Mouse (Mus musculus) kidney, embryonic 14.5 days (tissue): ENCODE measurements at regions not wholly inside any gene's neighbourhood (a gene's known extent, or its start where the extent isn't known, plus 50 kb on each side); places are given as distances from the start of the nearest gene placed in this dataset.

Experiments
- ATAC-seq: fragments of 200-750 bp; cut with Nextera tagmentation; 2 replicates; pipeline ENCODE4 v1.8.0; 2017; ENCODE audit warnings: moderate number of reproducible peaks, mild to moderate bottlenecking, moderate TSS enrichment, moderate library complexity; ENCODE audit not compliant: low FRiP score, low TSS enrichment
- H3K27ac ChIP-seq: fragments of 300-500 bp; sonication (generic); 2 replicates; pipeline ENCODE4 v1.5.1; 2014; ENCODE audit warnings: low read depth, mild to moderate bottlenecking, low read length, moderate library complexity, mixed read lengths
- H3K27me3 ChIP-seq: fragments of 300-500 bp; sonication (generic); 2 replicates; pipeline ENCODE4 v1.6.1; 2014; ENCODE audit warnings: mild to moderate bottlenecking, low read length; ENCODE audit not compliant: control insufficient read depth, insufficient read depth
- H3K36me3 ChIP-seq: fragments of 300-500 bp; sonication (generic); 2 replicates; pipeline ENCODE4 v1.6.1; 2014; ENCODE audit warnings: low read length, mixed read lengths; ENCODE audit not compliant: control insufficient read depth, insufficient read depth
- H3K4me1 ChIP-seq: fragments of 300-500 bp; sonication (generic); 2 replicates; pipeline ENCODE4 v1.6.1; 2014; ENCODE audit warnings: low read length, mixed read lengths; ENCODE audit not compliant: control insufficient read depth, insufficient read depth
- H3K4me2 ChIP-seq: fragments of 300-500 bp; sonication (generic); replicated peaks from 2 replicates; pipeline ENCODE4 v1.6.1; 2014; ENCODE audit warnings: low read depth, mild to moderate bottlenecking, low read length
- H3K4me3 ChIP-seq: fragments of 300-500 bp; sonication (generic); 2 replicates; pipeline ENCODE4 v1.5.1; 2014; ENCODE audit warnings: mild to moderate bottlenecking, low read length
- H3K9ac ChIP-seq: fragments of 300-500 bp; sonication (generic); 2 replicates; pipeline ENCODE4 v1.6.1; 2014; ENCODE audit warnings: low read depth, mild to moderate bottlenecking, low read length, moderate library complexity
- H3K9me3 ChIP-seq: fragments of 300-500 bp; sonication (generic); 2 replicates; pipeline ENCODE4 v1.6.1; 2016; ENCODE audit warnings: low read length; ENCODE audit not compliant: control insufficient read depth
- WGBS: fragments of 180-500 bp; shearing (Covaris S2); extraction: QIAGEN DNeasy Blood & Tissue Kit; methylation state at CpG from one replicate; pipeline ENCODE4 v1.1.7; 2014; 5-methylcytosine and 5-hydroxymethylcytosine counted together

GRCm38 (mm10) chr8:25388811-25389210 lies 564.6 kb upstream of the Adam5 start:
- H3K4me2 ChIP-seq = no peak overlapping the region

GRCm38 (mm10) chr8:25385186-25385585 lies 561.0 kb upstream of the Adam5 start:
- no peak for ATAC-seq
- WGBS = 80% methylated on average over 5 of the region's 5 CpGs
- Histone ChIP-seq H3K36me3 (no peaks in the 10 kb centered on the region), H3K4me2 (no peak overlapping the region), H3K27ac (no peak overlapping the region), H3K9me3 (no peaks in the 10 kb centered on the region), H3K27me3 (no peaks in the 10 kb centered on the region), H3K4me3 (no peak overlapping the region), H3K9ac (no peak overlapping the region), H3K4me1 (peaks cover 6% of the 10 kb centered on the region)

More at GRCm38 (mm10) chr8:25388811-25389210, 564.6 kb upstream of the Adam5 start:
- ATAC-seq = no peak
- no peaks in the 10 kb centered on the region for H3K9me3 ChIP-seq
- 37% methylated on average over 9 of the region's 9 CpGs for WGBS
- H3K9ac ChIP-seq = no peak overlapping the region
- no peak overlapping the region for H3K4me3 ChIP-seq
- H3K27me3 ChIP-seq = no peaks in the 10 kb centered on the region
- H3K4me1 ChIP-seq = peaks cover 13% of the 10 kb centered on the region
- no peaks in the 10 kb centered on the region for H3K36me3 ChIP-seq
- H3K27ac ChIP-seq = no peak overlapping the region

- H3K27me3 ChIP-seq = no peaks in the 10 kb centered on the region
- 69% methylated on average over 2 of the region's 2 CpGs for WGBS
- no peaks in the 10 kb centered on the region for H3K36me3 ChIP-seq
- ATAC-seq = no peak
- no peak overlapping the region for H3K27ac ChIP-seq
- H3K4me1 ChIP-seq = peaks cover 5% of the 10 kb centered on the region
- 0 out of 2 replicates have a peak, but pooled peaks cover 3% of the 10 kb centered on the region for H3K9me3 ChIP-seq
- H3K9ac ChIP-seq = no peak overlapping the region
- H3K4me3 ChIP-seq = no peak overlapping the region
- H3K4me2 ChIP-seq = no peak overlapping the region
These were observed 560.4 kb upstream of the Adam5 start for GRCm38 (mm10) chr8:25384591-25384990.

GRCm38 (mm10) chr8:25373276-25373675 lies 549.1 kb upstream of the Adam5 start:
- Histone ChIP-seq H3K9me3 (peaks cover 2% of the 10 kb centered on the region; the same call in 1 of the 2 replicates), H3K4me2 (no peak overlapping the region), H3K4me3 (no peak overlapping the region), H3K36me3 (no peaks in the 10 kb centered on the region), H3K27ac (no peak overlapping the region; the same call in 1 of the 2 replicates), H3K27me3 (no peaks in the 10 kb centered on the region), H3K4me1 (peaks cover 8% of the 10 kb centered on the region), H3K9ac (no peak overlapping the region)
- no peak for ATAC-seq
- 50% methylated on average over 8 of the region's 8 CpGs for WGBS

GRCm38 (mm10) chr8:25370947-25371346 lies 546.8 kb upstream of the Adam5 start:
- no peak overlapping the region for H3K9ac ChIP-seq
- no peak overlapping the region for H3K4me3 ChIP-seq
- peaks cover 2% of the 10 kb centered on the region; the same call in 1 of the 2 replicates for H3K9me3 ChIP-seq
- no peak for ATAC-seq
- no peaks in the 10 kb centered on the region for H3K36me3 ChIP-seq
- H3K4me2 ChIP-seq = no peak overlapping the region
- H3K27me3 ChIP-seq = no peaks in the 10 kb centered on the region
- no peak overlapping the region for H3K27ac ChIP-seq
- WGBS = 46% methylated on average over 11 of the region's 11 CpGs
- H3K4me1 ChIP-seq = peaks cover 24% of the 10 kb centered on the region

GRCm38 (mm10) chr8:25369331-25369730 lies 545.2 kb upstream of the Adam5 start:
- Histone ChIP-seq H3K4me3 (no peak overlapping the region), H3K27ac (no peak overlapping the region), H3K4me1 (peaks cover 24% of the 10 kb centered on the region), H3K9me3 (peaks cover 2% of the 10 kb centered on the region; the same call in 1 of the 2 replicates), H3K9ac (no peak overlapping the region), H3K27me3 (no peaks in the 10 kb centered on the region), H3K4me2 (no peak overlapping the region), H3K36me3 (no peaks in the 10 kb centered on the region)
- 88% methylated on average over 2 of the region's 2 CpGs for WGBS
- ATAC-seq = no peak

- Histone ChIP-seq H3K9me3 (peaks cover 2% of the 10 kb centered on the region; the same call in 1 of the 2 replicates), H3K4me1 (peaks cover 24% of the 10 kb centered on the region), H3K4me2 (peak overlapping the region; percentile 21), H3K36me3 (no peaks in the 10 kb centered on the region), H3K4me3 (no peak overlapping the region), H3K27me3 (no peaks in the 10 kb centered on the region), H3K9ac (peak overlapping the region; percentile 32; the same call in 1 of the 2 replicates), H3K27ac (peak overlapping the region; percentile 81; the same call in 1 of the 2 replicates)
- peak; percentile 80 for ATAC-seq
- WGBS = 6% methylated on average over 11 of the region's 11 CpGs
These were observed 544.5 kb upstream of the Adam5 start for GRCm38 (mm10) chr8:25368561-25369091.

GRCm38 (mm10) chr8:25367806-25368549 lies 543.8 kb upstream of the Adam5 start:
- H3K9me3 ChIP-seq = peaks cover 2% of the 10 kb centered on the region; the same call in 1 of the 2 replicates
- peak overlapping the region; percentile 81; the same call in 1 of the 2 replicates for H3K27ac ChIP-seq
- peak overlapping the region; percentile 21; the same call in 1 of the 2 replicates for H3K4me2 ChIP-seq
- ATAC-seq = 0 out of 2 replicates have a peak, but pooled peaks have one; percentile 18
- H3K27me3 ChIP-seq = no peaks in the 10 kb centered on the region
- H3K9ac ChIP-seq = peak overlapping the region; percentile 32; the same call in 1 of the 2 replicates
- H3K4me3 ChIP-seq = no peak overlapping the region
- H3K36me3 ChIP-seq = no peaks in the 10 kb centered on the region
- peaks cover 24% of the 10 kb centered on the region for H3K4me1 ChIP-seq
- 23% methylated on average over 15 of the region's 15 CpGs for whole genome bisulfite sequencing

- no peaks in the 10 kb centered on the region for H3K27me3 ChIP-seq
- H3K36me3 ChIP-seq = no peaks in the 10 kb centered on the region
- peak; percentile 80 for ATAC-seq
- no peak overlapping the region for H3K4me3 ChIP-seq
- 0 out of 2 replicates have a peak overlapping the region, but pooled peaks have one; percentile 6 for H3K27ac ChIP-seq
- H3K4me1 ChIP-seq = peaks cover 24% of the 10 kb centered on the region
- no peak overlapping the region for H3K4me2 ChIP-seq
- 32% methylated on average over 3 of the region's 3 CpGs for WGBS
- H3K9ac ChIP-seq = no peak overlapping the region
- no peaks in the 10 kb centered on the region for H3K9me3 ChIP-seq
These were observed 542.0 kb upstream of the Adam5 start for GRCm38 (mm10) chr8:25366181-25366580.
